Mouse (Mus musculus) effector memory CD4-positive, alpha-beta T cell, adult 7 months (primary cell): ENCODE measurements around the gene Zfp563. TPM values are rescaled to one million over a fixed set of nuclear protein-coding genes. Genes with fewer than 3 reads are reported as not detected.

ENCODE experiments used
- polyA plus RNA-seq: library from polyadenylated mRNA; unstranded; fragments of 100-300 nt; shearing (Covaris generic); gene quantifications from one replicate; pipeline ENCODE4 v1.2.1, GENCODE M21; 2017

Zfp563 gene
- polyA plus RNA-seq = 0.74 TPM

GRCm38 (mm10) chr17:33089220-33089949 is at the start of gene Zfp563:
Gene Zfp563, plus strand, starts transcription at chr17:33089310.

GRCm38 (mm10) chr17:33067958-33068357 is 21.2 kb upstream of the Zfp563 start, which contains the start of gene 4921501E09Rik:
Gene 4921501E09Rik, minus strand, starts transcription at chr17:33068058.

GRCm38 (mm10) chr17:33139261-33139820 is 50.2 kb downstream of the Zfp563 start, which contains the start of gene Morc2b:
Gene Morc2b, minus strand, starts transcription at chr17:33139683.

Other genes starting within 250 kb of the Zfp563 start
- gene Zfp870, start 197.7 kb upstream of the Zfp563 start, polyA plus RNA-seq = not detected
- not detected for gene Cyp4f14, start 172.0 kb upstream of the Zfp563 start, polyA plus RNA-seq
- gene Cyp4f13, start 141.9 kb upstream of the Zfp563 start, polyA plus RNA-seq = 40.3 TPM
- 15.9 TPM for gene Zfp472, start 123.5 kb upstream of the Zfp563 start, polyA plus RNA-seq
- 5.7 TPM for gene Zfp952, start 96.2 kb upstream of the Zfp563 start, polyA plus RNA-seq
- 1.7 TPM for gene Zfp763, start 55.9 kb upstream of the Zfp563 start, polyA plus RNA-seq
- gene 4921501E09Rik, start 21.3 kb upstream of the Zfp563 start, polyA plus RNA-seq = not detected
- gene Morc2b, start 50.4 kb downstream of the Zfp563 start, polyA plus RNA-seq = 0.20 TPM
- gene Olfr55, start 79.1 kb downstream of the Zfp563 start, polyA plus RNA-seq = not detected
- not detected for gene Olfr239, start 102.0 kb downstream of the Zfp563 start, polyA plus RNA-seq
- not detected for gene Olfr1564, start 132.4 kb downstream of the Zfp563 start, polyA plus RNA-seq
- gene Zfp955a, start 165.8 kb downstream of the Zfp563 start, polyA plus RNA-seq = 8.4 TPM
- not detected for gene Olfr63, start 175.4 kb downstream of the Zfp563 start, polyA plus RNA-seq
- gene Zfp955b, start 200.2 kb downstream of the Zfp563 start, polyA plus RNA-seq = 3.2 TPM